Comparison of ENCODE assay signal across 15 mouse cellular contexts in the genomic region with DNA sequence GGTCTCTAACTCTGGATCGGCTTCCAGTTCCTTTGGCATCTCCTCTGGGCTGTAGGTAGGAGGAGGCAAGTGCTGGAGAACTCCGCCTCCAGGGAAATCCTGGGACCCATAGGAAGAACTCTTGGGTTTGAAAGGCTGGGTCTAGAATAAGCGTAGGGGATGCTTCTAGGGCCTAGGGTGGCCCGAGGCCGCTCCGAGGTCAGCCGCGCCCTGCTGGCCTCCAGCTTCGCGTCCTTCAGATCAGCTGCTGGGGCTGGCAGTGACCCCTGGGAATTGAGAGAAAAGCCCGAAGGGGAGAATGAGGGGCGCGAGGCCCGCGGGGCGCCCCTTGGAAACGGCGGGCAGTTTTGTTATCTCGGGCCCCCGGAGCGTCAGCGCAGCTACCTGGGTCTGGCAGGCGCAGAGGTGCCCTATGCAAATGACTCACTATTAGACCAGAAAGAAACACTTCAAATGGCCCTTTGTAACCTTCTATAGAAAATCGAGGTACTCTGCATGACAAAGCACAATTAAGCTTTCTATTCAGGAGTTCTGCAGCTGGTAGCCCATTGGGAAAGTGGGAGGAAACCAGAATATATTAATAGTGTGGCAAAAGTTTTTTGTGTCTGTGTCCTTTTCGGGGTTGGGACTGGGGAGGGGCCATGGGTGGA. TPM values are rescaled to one million over a fixed set of nuclear protein-coding genes. Genes with fewer than 3 reads are reported as not detected.
A peak's percentile ranks its signal among the peaks of the same experiment; 100 is the strongest.
DNase-seq lines count a peak whose midpoint lies in the region; ATAC-seq and TF ChIP-seq lines count a peak whose summit lies in the region.
"Had no signal": no experiment of that assay in that cellular context is flagged by ENCODE, and none has a peak within 500 bp of the region (broad histone marks: within the 10 kb centered on the region; RNA-seq: fewer than 3 reads in every experiment).

No protein-coding gene starts in this region.

- no peaks in the 10 kb centered on the region for H3K9me3 ChIP-seq in forebrain, embryonic 16.5 days (ENCODE audit: control insufficient read depth, low read length)
- no peaks in the 10 kb centered on the region for H3K9me3 ChIP-seq in midbrain, embryonic 13.5 days
- no peaks in the 10 kb centered on the region for H3K9me3 ChIP-seq in liver, embryonic 12.5 days (replicated peaks)
- H3K9me3 ChIP-seq: intestine, embryonic 15.5 days; limb, embryonic 15.5 days had no signal

- no peak overlapping the region for H3K27ac ChIP-seq in forebrain, embryonic 16.5 days (ENCODE audit: low read length)
- no peak overlapping the region for H3K27ac ChIP-seq in midbrain, embryonic 13.5 days
- H3K27ac ChIP-seq in liver, embryonic 12.5 days: no peak overlapping the region
- H3K27ac ChIP-seq: intestine, embryonic 15.5 days; limb, embryonic 15.5 days had no signal

- no peaks in the 10 kb centered on the region for H3K36me3 ChIP-seq in forebrain, embryonic 16.5 days (ENCODE audit: control insufficient read depth, insufficient read depth)
- no peaks in the 10 kb centered on the region for H3K36me3 ChIP-seq in midbrain, embryonic 13.5 days
- H3K36me3 ChIP-seq in liver, embryonic 12.5 days: no peaks in the 10 kb centered on the region
- H3K36me3 ChIP-seq: intestine, embryonic 15.5 days; limb, embryonic 15.5 days had no signal

- under 1% methylated on average over 25 of the region's 25 CpGs for WGBS in forebrain, embryonic 16.5 days
- WGBS in midbrain, embryonic 13.5 days: 0% methylated on average over 25 of the region's 25 CpGs
- 3% methylated on average over 25 of the region's 25 CpGs for WGBS in liver, embryonic 12.5 days (ENCODE audit: insufficient replicate concordance)

- peak; percentile 60 for ATAC-seq in forebrain, embryonic 16.5 days
- ATAC-seq in midbrain, embryonic 13.5 days: peak; percentile 71
- ATAC-seq in erythroblast, adult 5-6 weeks (replicated peaks; ENCODE audit: low FRiP score, poor library complexity, severe bottlenecking): no peak
- no peak for ATAC-seq in liver, embryonic 12.5 days
- ATAC-seq: intestine, embryonic 15.5 days; lung, postnatal 0 days had no signal

- TF ChIP-seq POLR2A in brain, embryonic 14.5 days (IDR thresholded peaks at IDR 0.05; ENCODE audit: borderline replicate concordance, extremely low read depth, insufficient read depth, insufficient read length, poor library complexity, severe bottlenecking): no peak

- peaks cover 55% of the 10 kb centered on the region for H3K27me3 ChIP-seq in forebrain, embryonic 16.5 days (replicated peaks; ENCODE audit: control insufficient read depth, insufficient read depth, low read length)
- peaks cover 97% of the 10 kb centered on the region for H3K27me3 ChIP-seq in midbrain, embryonic 13.5 days
- H3K27me3 ChIP-seq in liver, embryonic 12.5 days (replicated peaks): peaks cover 84% of the 10 kb centered on the region

- peak overlapping the region; percentile 6; the same call in 1 of the 2 replicates for H3K4me3 ChIP-seq in forebrain, embryonic 16.5 days (replicated peaks; ENCODE audit: low read length)
- peak overlapping the region; percentile 14 for H3K4me3 ChIP-seq in midbrain, embryonic 13.5 days (replicated peaks)
- H3K4me3 ChIP-seq in liver, embryonic 12.5 days: no peak overlapping the region
- H3K4me3 ChIP-seq: intestine, embryonic 15.5 days had no signal

- no peak for TF ChIP-seq CTCF in brain, embryonic 14.5 days (IDR thresholded peaks at IDR 0.05; ENCODE audit: borderline replicate concordance, extremely low read depth, insufficient read depth, insufficient read length)

- H3K9ac ChIP-seq in forebrain, embryonic 16.5 days (replicated peaks; ENCODE audit: low read depth, low read length): no peak overlapping the region
- no peak overlapping the region for H3K9ac ChIP-seq in midbrain, embryonic 13.5 days (replicated peaks)
- no peak overlapping the region for H3K9ac ChIP-seq in liver, embryonic 12.5 days
- H3K9ac ChIP-seq: intestine, embryonic 15.5 days; limb, embryonic 15.5 days had no signal

- H3K4me2 ChIP-seq in forebrain, embryonic 16.5 days (ENCODE audit: low read length): peak overlapping the region; percentile 28
- H3K4me2 ChIP-seq in midbrain, embryonic 13.5 days (replicated peaks): peak overlapping the region; percentile 42
- H3K4me2 ChIP-seq in liver, embryonic 12.5 days: no peak overlapping the region
- H3K4me2 ChIP-seq: intestine, embryonic 15.5 days had no signal

- peak; percentile 7 for DNase-seq in gastrocnemius, postnatal 10 days
- no peak for DNase-seq in gastrocnemius, adult 18-20 months (ENCODE audit: low spot score)
- DNase-seq in brain, embryonic 14.5 days (ENCODE audit: low read depth): peak; percentile 82
- DNase-seq in adipocyte (ENCODE audit: low spot score): no peak
- DNase-seq: cerebellum, adult 9-11 months; spleen, adult 18-20 months; thymus, postnatal 14 days had no signal

- peaks cover 29% of the 10 kb centered on the region for H3K4me1 ChIP-seq in forebrain, embryonic 16.5 days (replicated peaks; ENCODE audit: control insufficient read depth, insufficient read depth, low read length)
- peaks cover 28% of the 10 kb centered on the region for H3K4me1 ChIP-seq in midbrain, embryonic 13.5 days (replicated peaks)
- H3K4me1 ChIP-seq in liver, embryonic 12.5 days: no peaks in the 10 kb centered on the region

RNA-seq across cellular contexts. Expression of gene Gsx2, which starts 9.6 kb away (rescaled TPM):
- total RNA-seq in gastrocnemius, postnatal 10 days (2021): not detected
- total RNA-seq in gastrocnemius, adult 18-20 months (2021): not detected
- 3.7 and 6.1 TPM in 2 replicates for polyA plus RNA-seq in brain, embryonic 14.5 days (2012; rRNA removed)
- 3.3 and 6.0 TPM in 2 replicates for polyA plus RNA-seq in forebrain, embryonic 16.5 days (2015; fragmentation: Nextera tagmentation; extraction: Ambion mirVana)
- 0.31 and 0.94 TPM in 2 replicates for polyA plus RNA-seq in midbrain, embryonic 13.5 days (2015; fragmentation: Nextera tagmentation; extraction: Ambion mirVana)
- not detected in 2 replicates for total RNA-seq in erythroblast, adult 5-6 weeks (2015; ENCODE audit: low replicate concordance)
- total RNA-seq in erythroblast, adult 5-6 weeks (2017; ENCODE audit: low replicate concordance): not detected in 2 replicates
- not detected in 2 replicates for polyA plus RNA-seq in liver, embryonic 12.5 days (2016; fragmentation: Nextera tagmentation; extraction: Ambion mirVana)
- total RNA-seq: adrenal gland, postnatal 4 days had no signal
- polyA plus RNA-seq: intestine, embryonic 15.5 days; limb, embryonic 15.5 days; lung, postnatal 0 days had no signal

RNA-seq across cellular contexts. Expression of gene Chic2, which starts 40.4 kb away (rescaled TPM):
- total RNA-seq in gastrocnemius, postnatal 10 days (2021): 10 to 100 TPM; 24.5 to 25.9 TPM
- total RNA-seq in gastrocnemius, adult 18-20 months (2021): 10 to 100 TPM; 10.3 to 12.3 TPM
- 27.9 and 31.6 TPM in 2 replicates for polyA plus RNA-seq in brain, embryonic 14.5 days (2012; rRNA removed)
- 26.9 and 31.6 TPM in 2 replicates for polyA plus RNA-seq in forebrain, embryonic 16.5 days (2015; fragmentation: Nextera tagmentation; extraction: Ambion mirVana)
- polyA plus RNA-seq in midbrain, embryonic 13.5 days (2015; fragmentation: Nextera tagmentation; extraction: Ambion mirVana): 28.7 and 29.1 TPM in 2 replicates
- 29.7 and 30.2 TPM in 2 replicates for total RNA-seq in erythroblast, adult 5-6 weeks (2015; ENCODE audit: low replicate concordance)
- 15.2 and 37.4 TPM in 2 replicates for total RNA-seq in erythroblast, adult 5-6 weeks (2017; ENCODE audit: low replicate concordance)
- 32.5 and 35.1 TPM in 2 replicates for polyA plus RNA-seq in liver, embryonic 12.5 days (2016; fragmentation: Nextera tagmentation; extraction: Ambion mirVana)

Comparison
In these comparisons a context has a peak if more than half of its experiments do, and no peak if none do; other contexts are left out.
1. DNase-seq: peak in gastrocnemius, postnatal 10 days (single experiment) and brain, embryonic 14.5 days (single experiment); none in gastrocnemius, adult 18-20 months (single experiment) and adipocyte (single experiment).
2. ATAC-seq: peak in forebrain, embryonic 16.5 days (single experiment) and midbrain, embryonic 13.5 days (single experiment); none in erythroblast, adult 5-6 weeks (single experiment) and liver, embryonic 12.5 days (single experiment).